Mouse (Mus musculus) adrenal gland, adult (tissue): ENCODE data around the gene Glis3.

Experiments
- DNase-seq, 2 experiments: peaks; one replicate each; pipeline ENCODE4 v3.0.0; 2022 to 2023; ENCODE audit warnings: low spot score in 1 of 2; ENCODE audit not compliant: inconsistent age in 2 of 2

The Glis3 gene

DNA sequence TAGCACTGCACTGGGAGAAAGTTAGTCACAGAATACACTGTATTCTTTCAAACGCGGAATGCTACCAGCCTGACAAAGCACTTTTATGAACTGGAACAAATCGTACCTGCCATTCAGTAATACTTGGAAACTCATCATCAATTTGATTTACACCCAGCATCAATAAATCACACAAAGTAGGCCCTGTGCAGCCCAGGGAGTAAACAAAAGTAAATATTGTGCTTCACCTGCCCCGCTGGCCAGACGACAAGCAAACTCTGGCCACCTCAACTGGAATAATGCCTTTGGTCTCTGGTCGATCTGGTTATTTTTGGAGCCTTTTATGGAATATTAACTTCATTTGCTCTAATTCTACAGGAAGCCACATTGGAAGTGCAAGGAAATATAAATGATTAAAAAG is 23.0 kb downstream of the Glis3 start:
- DNase-seq: no peak

DNA sequence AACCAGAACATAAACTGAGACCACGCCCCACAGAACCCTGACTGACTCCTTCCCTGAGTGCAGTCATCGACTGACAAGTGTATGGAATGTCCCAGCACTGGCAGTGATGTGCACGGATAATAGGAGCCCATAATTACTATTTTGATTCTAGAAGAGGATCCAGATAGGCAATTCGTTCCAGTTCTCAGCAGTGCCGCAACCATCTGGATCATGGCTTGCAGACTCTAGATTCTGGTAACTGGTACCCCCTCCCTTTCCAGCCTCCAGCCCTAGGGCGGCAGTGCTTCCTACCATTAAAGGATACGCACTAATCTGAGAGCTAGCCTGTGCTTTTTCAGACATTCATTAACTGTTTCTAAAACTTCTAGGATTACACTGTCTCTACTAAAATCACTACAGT is 24.7 kb downstream of the Glis3 start:
- no peak for DNase-seq

DNA sequence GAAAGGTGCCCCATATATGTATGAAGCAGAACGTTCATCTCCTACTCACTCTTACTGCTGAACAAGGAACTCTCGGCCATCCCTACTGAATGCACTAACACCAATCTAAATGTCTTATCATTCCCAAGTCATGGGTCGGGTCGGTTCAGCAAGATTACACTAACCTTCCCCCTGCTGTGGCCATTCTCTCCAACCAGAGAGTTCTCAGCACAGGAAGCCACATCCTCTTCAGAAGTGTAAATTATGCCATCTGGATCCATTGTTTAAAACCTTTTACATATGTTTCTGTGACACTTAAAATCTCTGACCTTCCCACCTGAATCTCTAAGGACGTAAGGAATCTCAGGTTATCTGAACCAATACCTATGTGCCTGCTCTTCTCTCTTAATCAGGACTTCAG is 29.0 kb downstream of the Glis3 start:
- no peak for DNase-seq

DNA sequence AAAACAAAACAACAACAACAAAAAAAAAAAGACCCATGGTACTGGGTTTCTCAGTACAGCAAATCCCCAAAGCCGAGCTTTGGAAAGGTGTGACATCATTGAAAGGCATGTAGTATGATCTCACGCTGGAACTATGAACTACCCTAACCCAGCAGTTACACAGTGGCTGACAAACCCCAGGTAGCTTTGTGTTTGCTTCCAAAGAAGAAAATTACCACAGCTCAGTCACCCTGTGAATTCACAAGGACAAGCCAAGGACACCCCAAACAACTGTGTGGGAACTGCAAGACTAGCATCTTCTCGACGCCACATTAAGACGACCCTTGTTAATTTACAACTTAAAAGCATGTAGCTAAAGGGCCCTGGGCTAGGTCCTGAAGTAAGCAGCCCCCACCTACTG is 30.4 kb downstream of the Glis3 start:
- no peak for DNase-seq

DNA sequence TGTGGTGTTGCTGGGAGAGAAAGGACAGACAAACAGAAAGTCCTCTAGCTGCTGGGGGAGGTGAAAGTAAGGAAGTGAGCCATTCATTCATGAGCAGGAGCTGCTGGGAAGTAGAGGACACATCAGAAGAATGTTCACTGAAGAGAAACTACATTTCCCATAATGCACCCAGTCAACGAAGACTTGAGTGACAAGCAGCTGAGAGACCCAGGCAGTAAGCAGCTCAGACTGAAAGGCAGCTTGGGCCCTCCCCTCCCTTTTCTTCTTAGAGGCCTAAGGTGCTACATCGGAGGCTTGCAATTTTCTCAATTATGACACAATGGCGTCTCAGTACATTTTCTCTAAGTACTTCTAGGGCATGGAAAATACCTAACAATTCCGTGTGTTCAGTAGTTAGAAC is 31.0 kb downstream of the Glis3 start:
- no peak for DNase-seq

DNA sequence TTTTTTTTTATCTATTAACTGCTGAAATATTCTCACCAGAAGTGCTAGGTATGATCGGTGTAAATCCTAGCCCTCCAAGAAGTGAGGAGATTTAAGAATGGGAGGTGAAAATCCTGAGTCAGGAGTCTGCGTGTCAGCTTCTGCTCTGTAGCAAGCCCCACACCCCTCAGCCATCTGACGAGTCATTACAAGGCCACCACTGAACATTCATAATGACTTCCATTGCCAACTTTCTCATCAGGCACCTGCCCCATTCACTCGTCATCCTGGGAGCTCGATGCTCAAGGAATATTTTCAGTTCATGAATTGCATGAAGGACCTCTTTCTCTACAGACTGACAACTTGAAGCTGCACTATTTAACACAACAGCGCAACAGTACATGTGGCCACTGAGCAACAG is 32.5 kb downstream of the Glis3 start:
- DNase-seq: peak; percentile 21 to 51

DNA sequence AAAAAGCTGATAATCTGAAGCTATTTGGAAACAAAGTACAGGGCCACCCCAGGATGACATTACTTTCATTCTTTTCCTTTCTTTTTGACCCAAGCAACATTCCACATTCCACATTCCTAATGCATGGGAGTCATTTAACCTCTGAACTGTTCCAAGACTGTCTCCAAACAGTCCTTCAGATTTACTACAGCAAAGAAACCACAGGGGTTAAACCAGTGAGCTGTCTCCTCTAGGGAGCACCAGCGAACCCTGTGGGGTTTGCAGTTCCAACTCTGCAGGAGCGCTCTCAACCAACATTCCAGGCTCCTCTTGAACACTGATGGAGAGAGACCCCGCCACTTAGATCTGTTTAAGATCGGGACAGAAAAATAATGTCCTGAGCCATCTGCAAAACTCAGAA is 33.6 kb downstream of the Glis3 start:
- DNase-seq: no peak

DNA sequence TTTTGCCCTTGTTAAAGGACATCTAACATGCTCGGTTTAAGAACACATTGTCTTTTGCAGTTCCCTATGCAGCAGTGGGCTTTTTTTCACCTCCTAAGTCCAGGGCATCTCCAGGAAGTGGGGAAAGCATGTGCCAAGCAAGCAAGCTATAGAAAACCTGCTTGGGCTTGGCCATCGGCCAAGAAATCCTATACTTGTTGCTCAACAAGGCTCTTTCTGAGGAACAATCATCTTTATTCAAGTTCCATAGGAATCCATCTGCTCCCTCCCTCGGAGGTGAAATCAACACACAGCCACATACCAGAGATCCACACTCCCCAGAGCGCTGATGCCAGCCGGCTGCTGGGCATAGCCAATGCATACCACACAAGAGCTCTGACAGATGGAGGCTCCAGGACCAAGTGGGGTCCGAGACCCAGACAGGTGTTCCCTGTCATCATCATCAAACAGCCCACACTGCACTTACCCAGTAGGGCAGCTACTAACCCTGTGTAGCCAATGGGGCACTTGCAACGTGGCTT is 39.0 kb downstream of the Glis3 start:
- no peak for DNase-seq

DNA sequence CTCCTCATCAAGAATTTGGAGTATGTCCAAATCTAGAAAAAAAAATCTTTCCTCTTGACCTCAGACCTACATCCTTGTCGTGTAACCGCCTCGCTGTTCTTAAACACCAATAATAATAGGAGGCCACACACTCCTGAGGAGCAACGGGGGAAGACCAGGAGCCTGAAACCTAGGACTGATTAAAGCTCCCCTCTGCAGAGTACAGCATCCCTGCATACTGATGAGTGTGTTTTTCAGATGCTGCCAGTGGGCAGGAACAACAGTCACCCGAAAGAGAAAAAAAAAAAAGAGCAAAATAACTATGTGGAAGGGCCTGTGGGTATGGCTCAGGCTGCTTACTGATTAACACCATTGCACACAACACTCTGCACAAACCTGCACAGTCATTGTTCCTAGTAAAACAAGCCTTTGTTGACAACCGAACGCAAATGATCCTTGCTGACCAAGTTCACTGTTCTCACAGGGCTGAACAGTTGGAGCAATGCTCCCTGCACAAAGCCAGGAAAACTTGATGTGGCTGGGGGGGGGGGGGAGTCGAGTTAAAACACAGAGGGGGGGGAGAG is 43.8 kb downstream of the Glis3 start:
- DNase-seq: no peak

DNA sequence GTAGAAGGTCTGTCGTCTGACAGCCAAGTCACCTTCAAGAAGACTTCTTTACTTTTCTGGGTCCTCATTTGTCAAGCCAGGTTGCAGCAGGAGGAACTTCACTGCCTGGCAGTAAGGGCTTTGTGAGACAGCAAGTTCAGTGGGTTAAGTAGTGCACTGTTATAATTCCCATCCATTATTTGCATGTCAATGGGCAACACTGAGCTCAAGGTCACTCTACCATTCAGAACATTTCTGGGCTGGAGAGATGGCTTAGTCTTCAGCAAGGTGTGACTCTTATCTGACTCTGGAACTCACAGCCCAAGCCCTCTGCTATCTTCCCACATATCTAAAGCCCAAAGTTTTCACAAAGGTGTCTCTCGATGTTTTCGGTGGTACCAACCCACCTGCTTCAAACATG is 44.9 kb downstream of the Glis3 start:
- DNase-seq: no peak

DNA sequence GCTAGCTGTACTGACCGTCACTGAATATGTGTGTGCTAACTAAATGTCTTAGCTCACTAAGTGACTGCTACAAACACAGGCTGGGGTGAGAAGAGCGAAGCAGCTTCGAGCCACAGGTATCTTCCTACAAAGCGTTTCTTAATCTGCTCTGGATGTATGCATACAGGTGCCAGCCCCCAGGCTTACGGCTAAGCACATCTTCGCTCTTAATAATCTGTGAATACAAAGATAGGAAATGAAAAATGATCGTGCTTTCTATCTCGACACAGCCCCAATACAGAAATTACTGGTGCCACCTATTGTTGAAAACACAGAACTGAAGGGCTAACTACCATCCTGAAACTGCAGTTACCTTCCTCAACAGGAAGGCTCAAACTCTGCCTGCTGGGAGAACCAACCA is 51.5 kb downstream of the Glis3 start:
- peak in 1 of 2 experiments; percentile 71 for DNase-seq

DNA sequence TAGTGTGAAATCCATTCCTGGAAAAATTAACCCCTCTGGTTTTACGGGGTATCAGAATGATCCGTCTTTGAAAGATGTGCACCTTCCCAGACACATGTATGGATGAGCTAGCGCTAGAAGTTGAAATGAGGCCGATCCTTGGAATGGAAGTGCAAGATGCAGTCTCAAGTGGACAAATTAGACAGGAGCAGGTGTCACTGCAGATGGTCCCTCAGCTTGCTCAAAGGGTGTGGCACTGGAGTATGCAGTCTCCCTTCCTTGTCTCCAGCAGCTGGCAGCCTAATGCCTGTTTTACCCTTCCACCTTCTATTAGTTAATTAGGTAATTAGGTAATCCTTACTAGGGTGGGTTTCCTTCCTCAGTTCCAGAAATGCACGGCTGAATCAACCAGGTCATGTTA is 53.7 kb downstream of the Glis3 start:
- no peak for DNase-seq

DNA sequence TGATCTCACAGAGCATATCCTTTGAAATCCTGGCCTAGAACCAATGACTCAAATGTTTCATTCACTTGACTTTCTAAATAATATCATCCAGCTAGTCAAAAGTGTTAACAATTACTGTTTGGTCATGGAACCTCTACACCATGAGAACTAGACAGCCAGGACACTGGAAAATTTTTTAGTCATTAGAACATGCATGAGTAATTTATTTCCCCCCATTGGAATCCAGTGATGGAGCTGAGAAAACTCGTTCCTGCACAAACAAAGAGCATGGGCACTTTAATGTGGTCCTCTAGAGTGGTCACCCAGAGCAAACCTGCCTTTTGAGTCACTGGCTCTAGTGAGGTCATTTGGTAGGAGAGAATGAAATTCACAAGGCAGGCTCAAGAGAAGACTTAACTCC is 55.3 kb downstream of the Glis3 start:
- no peak for DNase-seq

DNA sequence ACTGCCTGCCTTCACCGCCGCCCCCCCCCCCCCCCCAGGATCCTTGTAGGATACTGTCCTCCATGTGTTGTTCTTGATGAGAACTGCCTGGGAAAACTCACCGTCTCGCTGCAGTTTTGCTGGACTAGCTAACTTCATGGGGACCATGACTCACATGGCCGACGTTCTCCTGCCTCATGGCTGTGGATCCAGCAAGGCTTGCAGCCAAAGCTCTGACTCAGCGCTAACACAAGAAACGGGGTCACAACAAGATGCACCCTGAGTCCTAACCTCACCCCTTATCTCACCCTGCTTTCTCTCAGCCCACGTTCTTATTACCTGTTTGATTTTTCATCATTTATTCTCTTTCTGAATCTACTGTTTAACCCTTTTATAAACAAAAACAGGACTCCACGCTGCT is 56.2 kb downstream of the Glis3 start:
- DNase-seq: peak; percentile 88 to 90

DNA sequence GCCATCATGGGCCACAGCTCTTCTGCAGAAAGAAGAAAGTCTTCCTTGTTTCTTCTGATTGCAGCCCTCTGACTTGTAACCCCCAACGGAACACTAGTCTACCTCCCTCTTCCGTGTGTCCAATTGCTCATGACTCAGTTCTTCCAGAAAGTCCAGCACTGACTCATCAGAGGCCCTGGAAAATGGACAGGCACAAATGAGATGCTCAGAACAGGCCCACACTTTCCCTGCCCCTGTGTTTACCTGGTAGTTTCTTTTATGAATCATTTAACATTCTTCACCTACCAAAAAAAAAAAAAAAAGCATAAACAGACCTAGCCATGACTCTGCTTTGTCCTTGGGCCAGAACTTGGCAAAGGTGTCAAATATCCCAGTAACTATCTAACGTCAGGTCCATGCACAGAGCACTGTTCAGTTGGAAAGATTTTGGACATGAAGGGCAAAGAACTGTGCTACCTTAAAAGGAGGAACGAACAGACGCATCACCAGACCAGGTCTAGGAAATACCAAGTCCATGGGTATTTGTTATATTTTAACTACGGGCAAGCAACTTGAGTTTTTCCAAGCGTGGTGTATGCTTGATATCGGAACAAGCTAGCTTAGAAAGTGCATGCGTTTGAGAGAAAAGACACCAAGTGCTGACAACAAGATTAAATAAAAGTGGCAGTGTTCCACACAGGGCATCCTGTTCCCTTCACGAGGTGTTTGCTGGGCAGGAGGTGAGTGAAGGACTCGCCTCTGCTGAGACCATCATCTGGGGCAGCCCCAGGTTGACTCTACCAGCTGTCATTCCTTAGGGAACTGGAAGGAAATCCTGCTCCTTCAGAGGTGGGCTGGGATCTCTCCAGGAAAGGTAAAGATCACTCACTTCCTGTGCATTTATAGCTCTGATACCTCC is 58.0 kb downstream of the Glis3 start:
- peak; percentile 66 to 84 for DNase-seq

DNA sequence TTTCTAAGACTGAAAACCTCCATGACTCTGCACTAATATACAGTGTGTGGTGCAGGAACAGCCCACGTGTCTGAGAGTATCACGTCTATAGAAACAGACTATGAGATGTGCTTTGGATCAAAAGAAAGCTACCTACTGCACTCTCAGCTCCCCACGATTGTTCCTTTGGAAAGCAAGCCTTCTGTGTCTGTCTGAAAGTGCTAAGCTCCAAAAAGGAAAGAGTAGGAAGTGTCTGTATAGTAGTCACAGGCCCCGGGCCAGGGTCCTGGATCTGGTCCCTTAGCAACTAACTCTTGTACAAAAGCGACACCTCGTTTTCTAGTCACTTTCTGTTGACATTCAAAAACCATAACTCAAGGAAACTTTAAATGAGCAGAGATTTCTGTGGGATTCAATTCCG is 62.1 kb downstream of the Glis3 start:
- no peak for DNase-seq

DNA sequence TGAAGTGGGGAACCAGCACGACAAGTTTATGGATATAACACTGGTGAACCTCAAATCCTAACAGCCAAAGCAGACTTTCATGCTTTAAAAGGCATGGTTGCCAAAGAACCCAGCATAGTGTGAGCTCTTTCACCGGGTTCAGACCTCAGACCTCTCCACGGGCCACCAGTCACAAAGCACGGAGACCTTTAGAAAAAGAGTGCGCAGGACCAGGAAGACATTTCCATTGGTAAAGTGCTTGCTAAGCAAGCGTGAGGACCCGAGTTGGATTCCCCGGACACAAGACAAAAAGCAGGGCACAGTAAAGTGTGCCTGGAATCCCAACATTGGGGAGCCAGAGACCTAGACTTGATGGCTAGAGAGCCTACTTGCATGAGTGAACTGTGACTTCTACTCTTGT is 62.7 kb downstream of the Glis3 start:
- DNase-seq: no peak

DNA sequence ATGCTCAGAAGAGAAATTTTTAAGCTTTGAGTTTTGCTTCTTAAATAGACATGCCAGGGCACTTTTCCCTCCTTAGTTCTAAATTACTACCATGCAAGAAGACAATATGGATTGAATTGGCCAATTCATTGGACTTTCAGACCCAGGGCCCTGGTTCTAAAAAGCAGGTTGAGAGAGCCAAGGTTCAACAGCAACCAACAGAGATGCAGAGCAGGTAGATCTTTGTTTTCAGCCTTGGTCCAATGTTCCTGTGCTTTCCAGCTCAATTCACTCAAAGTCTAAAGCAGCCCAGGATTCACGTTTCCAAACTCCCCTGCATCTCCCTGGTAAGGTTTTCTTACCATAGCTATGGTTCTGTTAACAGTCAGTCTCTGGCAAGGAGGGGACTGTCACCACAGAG is 63.4 kb downstream of the Glis3 start:
- no peak for DNase-seq

DNA sequence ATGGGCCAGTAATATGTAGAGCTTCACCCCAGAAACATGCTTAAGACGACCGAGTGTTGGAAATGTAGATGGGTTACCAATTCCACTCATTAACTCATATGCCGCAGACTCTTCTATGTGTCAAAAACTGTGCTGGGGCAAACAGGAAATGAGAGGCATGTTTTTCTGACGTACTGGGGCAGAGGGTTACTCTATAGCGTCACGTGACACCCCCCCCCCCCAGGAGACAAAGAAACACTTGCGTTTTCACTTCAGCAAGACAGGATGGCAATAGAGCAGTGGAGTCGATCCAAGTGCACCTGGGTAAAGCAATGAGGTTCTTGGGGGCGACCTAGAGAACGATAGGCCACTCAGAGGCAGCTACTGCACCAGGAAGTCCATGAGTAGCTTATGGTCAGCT is 67.6 kb downstream of the Glis3 start:
- DNase-seq: no peak

DNA sequence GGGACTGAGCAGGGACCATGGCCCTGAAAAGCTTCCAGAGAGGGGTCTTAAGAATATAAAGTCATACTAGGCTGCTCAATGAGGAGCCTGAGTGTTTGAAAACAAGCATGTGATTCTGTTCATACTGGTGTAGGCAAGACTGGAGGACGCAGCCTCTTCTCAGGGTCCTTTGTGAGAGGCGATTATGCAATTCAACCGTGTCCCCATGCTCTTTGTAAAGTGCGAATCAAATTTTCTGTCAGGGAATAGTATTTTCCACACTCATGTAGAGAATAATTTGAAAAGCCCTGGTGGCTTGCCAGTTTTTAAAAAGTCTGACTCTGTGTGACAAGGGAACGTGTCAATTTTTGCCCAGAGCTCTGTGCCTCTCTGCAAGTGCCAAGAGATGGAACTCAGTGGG is 71.1 kb downstream of the Glis3 start:
- DNase-seq: no peak

DNA sequence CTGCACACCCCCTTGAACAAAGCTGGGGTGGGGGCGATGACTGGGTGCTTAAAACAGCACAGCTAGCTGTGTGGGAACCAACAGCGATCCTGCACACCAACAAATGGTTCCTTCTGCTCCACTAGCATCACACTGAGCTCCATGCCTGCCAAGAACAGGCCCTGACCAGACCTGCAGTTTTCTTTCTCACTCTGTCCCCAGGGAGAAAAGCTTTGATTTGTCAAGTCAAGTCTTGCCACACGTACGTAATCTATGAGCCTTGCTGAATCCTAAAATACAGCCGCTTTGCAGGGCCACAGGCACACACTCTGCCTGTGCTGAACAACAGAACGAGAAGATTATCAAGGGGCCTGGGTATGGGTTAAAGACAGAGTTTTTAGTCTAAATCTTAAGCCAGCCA is 71.6 kb downstream of the Glis3 start:
- no peak for DNase-seq

DNA sequence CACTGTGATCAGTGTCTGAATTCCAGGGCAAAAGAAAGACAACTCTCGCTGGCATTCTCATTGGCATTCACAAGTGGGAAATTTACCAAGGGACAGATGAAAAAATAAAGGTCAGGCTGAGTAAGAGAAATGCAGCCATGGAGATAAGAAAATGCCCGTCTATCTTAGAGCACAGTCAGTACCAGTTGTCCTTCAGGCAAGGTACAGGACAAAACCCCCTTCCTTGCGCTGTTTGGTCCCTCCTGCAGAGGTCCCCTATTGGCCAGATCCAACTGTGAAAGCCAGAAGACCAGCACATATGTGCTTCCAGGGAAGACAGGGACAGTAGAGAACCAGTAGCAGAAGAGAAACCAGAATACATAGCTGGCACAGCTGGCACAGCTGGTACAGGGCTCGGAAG is 79.0 kb downstream of the Glis3 start:
- DNase-seq: peak; percentile 80 to 82

DNA sequence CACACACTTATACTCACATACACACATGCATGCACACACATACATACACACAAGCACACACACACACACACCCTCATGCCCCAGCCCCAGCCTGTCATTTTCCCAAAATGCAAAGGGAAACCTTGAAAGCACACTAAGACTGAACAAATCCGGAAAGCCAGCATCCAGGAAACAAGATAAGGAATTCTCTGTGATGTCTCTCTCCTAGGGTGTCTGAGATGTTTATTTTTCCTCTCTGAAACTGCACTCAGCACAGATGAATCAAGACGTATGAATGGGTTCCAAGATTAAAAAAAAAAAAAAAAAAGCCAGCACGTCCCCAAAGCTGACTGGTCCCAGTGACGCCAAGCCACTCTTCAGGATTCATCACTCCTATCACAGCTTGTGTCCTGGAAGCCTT is 85.7 kb downstream of the Glis3 start:
- peak in 1 of 2 experiments; percentile 26 for DNase-seq
